Mouse (Mus musculus) lung, postnatal 0 days (tissue): ENCODE data around the gene Pcdh7. TPM values are rescaled to one million over a fixed set of nuclear protein-coding genes. Genes with fewer than 3 reads are reported as not detected.

ENCODE experiments used
- ATAC-seq: fragments of 200-750 bp; cut with Nextera tagmentation; 2 replicates; pipeline ENCODE4 v1.8.0; 2017; ENCODE audit warnings: moderate library complexity
- DNase-seq: peaks from one replicate; pipeline ENCODE4 v3.0.0-alpha.2; 2016; ENCODE audit warnings: low spot score
- H3K27ac ChIP-seq: fragments of 300-500 bp; sonication (generic); 2 replicates; pipeline ENCODE4 v1.5.1; 2014; ENCODE audit warnings: antibody characterized with exemption, mild to moderate bottlenecking, low read length, mixed read lengths
- H3K27me3 ChIP-seq: fragments of 300-500 bp; sonication (generic); replicated peaks from 2 replicates; pipeline ENCODE4 v1.6.1; 2014; ENCODE audit warnings: low read length, mixed read lengths; ENCODE audit not compliant: insufficient read depth
- H3K36me3 ChIP-seq: fragments of 300-500 bp; sonication (generic); 2 replicates; pipeline ENCODE4 v1.6.1; 2014; ENCODE audit warnings: low read length, mixed read lengths; ENCODE audit not compliant: insufficient read depth
- H3K4me1 ChIP-seq: fragments of 300-500 bp; sonication (generic); 2 replicates; pipeline ENCODE4 v1.6.1; 2014; ENCODE audit warnings: antibody characterized with exemption, low read depth, low read length, mixed read lengths; ENCODE audit not compliant: insufficient read depth
- H3K4me2 ChIP-seq: fragments of 300-500 bp; sonication (generic); replicated peaks from 2 replicates; pipeline ENCODE4 v1.6.1; 2014; ENCODE audit warnings: low read depth, mild to moderate bottlenecking, low read length, moderate library complexity, mixed read lengths
- H3K4me3 ChIP-seq: fragments of 300-500 bp; sonication (generic); 2 replicates; pipeline ENCODE4 v1.5.1; 2014; ENCODE audit warnings: low read depth, low read length
- H3K9ac ChIP-seq: fragments of 300-500 bp; sonication (generic); replicated peaks from 2 replicates; pipeline ENCODE4 v1.6.1; 2014; ENCODE audit warnings: low read depth, mild to moderate bottlenecking
- H3K9me3 ChIP-seq: fragments of 300-500 bp; sonication (generic); 2 replicates; pipeline ENCODE4 v1.6.1; 2016; ENCODE audit warnings: low read length, mixed read lengths
- CTCF ChIP-seq: IDR thresholded peaks from 2 replicates; pipeline ENCODE4 v1.5.1; 2016; ENCODE audit warnings: antibody characterized with exemption, mild to moderate bottlenecking
- EP300 ChIP-seq: IDR thresholded peaks from 2 replicates; pipeline ENCODE4 v1.6.1; 2016; ENCODE audit warnings: antibody characterized with exemption, mild to moderate bottlenecking, control low read depth
- WGBS: fragments of 180-500 bp; shearing (Covaris S2); extraction: QIAGEN DNeasy Blood & Tissue Kit; methylation state at CpG from one replicate; pipeline ENCODE4 v1.1.7; 2014; 5-methylcytosine and 5-hydroxymethylcytosine counted together
- polyA plus RNA-seq: library from polyadenylated mRNA; unstranded; fragments of >200 nt; fragmentation: Nextera tagmentation; extraction: Ambion mirVana; gene quantifications from 2 replicates; pipeline ENCODE4 v1.2.1, GENCODE M21; 2015

Gene Pcdh7
- polyA plus RNA-seq, 1 experiment from 2014 or later = 1.2 TPM

DNA sequence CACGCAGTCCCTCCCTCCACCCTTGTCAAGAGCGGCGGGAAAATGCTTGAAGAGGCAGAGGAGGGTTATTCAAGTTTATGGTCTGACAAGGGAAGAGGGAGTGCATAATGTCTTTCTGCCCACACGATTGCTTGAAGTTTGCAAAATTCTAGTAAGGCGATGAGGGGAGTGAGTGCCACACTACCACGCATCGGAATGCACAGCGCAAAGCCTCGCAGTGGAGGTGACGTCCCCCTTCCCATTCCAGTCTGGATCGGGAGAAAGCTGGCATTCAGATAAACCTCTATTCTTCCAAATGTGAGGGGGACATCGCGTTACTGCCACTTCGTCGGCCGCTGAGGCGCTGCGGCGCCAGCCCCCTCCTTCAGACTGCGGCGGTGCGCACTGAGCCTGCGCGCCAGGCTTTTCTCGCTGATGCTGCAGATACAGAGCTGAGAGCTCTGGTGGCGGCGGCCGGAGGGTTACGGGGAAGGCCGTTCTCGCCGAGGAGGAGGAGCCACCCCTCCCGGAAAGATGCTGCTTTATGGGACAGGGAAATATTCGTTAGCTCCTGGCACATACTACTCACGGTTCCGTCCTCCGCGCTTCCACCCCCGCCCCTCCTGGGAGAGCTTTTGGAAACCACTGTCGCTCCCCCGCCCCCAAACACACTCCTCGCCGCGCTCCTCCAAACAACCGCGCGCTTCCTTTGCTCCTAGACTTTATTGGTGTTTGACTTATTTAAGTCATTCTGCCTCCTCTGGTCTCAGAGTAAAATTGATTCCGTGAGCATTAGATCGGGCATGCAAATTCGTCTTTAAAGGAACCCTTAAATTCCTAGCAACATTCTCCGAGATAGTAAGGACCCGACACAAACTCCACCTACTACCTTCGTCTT lies 2.0 kb upstream of the Pcdh7 start:
- Histone ChIP-seq H3K4me1 (peaks cover 8% of the 10 kb centered on the region; the same call in 1 of the 2 replicates), H3K4me3 (peak overlapping the region; percentile 57), H3K27me3 (peaks cover 25% of the 10 kb centered on the region), H3K4me2 (peak overlapping the region; percentile 71), H3K36me3 (no peaks in the 10 kb centered on the region), H3K9me3 (no peaks in the 10 kb centered on the region), H3K27ac (no peak overlapping the region), H3K9ac (no peak overlapping the region)
- DNase-seq (peak; percentile 35), ATAC-seq (peak; percentile 49)
- TF ChIP-seq EP300 (no peak), CTCF (no peak)
- WGBS = under 1% methylated on average over 52 of the region's 53 CpGs

GRCm38 (mm10) chr5:57716421-57717237 lies 1.1 kb upstream of the Pcdh7 start:
- Histone ChIP-seq H3K4me3 (peak overlapping the region; percentile 57), H3K4me1 (peaks cover 8% of the 10 kb centered on the region; the same call in 1 of the 2 replicates), H3K4me2 (peak overlapping the region; percentile 71), H3K27me3 (peaks cover 27% of the 10 kb centered on the region), H3K9me3 (no peaks in the 10 kb centered on the region), H3K36me3 (no peaks in the 10 kb centered on the region), H3K9ac (no peak overlapping the region), H3K27ac (no peak overlapping the region)
- DNase-seq = peak; percentile 42
- under 1% methylated on average over 29 of the region's 29 CpGs for WGBS
- peak; percentile 17; the same call in 1 of the 2 replicates for TF ChIP-seq CTCF
- TF ChIP-seq EP300 = no peak
- ATAC-seq = no peak

- peak; percentile 56 for DNase-seq
- WGBS = under 1% methylated on average over 48 of the region's 53 CpGs
Observed at GRCm38 (mm10) chr5:57717238-57717905, 395 bp upstream of the Pcdh7 start.

GRCm38 (mm10) chr5:57718876-57719593 lies 1.3 kb downstream of the Pcdh7 start:
- peak overlapping the region; percentile 71 for H3K4me2 ChIP-seq
- H3K27me3 ChIP-seq = peaks cover 27% of the 10 kb centered on the region
- under 1% methylated on average over 48 of the region's 54 CpGs for WGBS
- H3K4me3 ChIP-seq = peak overlapping the region; percentile 57
- H3K9me3 ChIP-seq = no peaks in the 10 kb centered on the region
- H3K27ac ChIP-seq = no peak overlapping the region
- H3K4me1 ChIP-seq = peaks cover 8% of the 10 kb centered on the region; the same call in 1 of the 2 replicates
- ATAC-seq = no peak
- H3K36me3 ChIP-seq = no peaks in the 10 kb centered on the region
- DNase-seq = no peak
- no peak overlapping the region for H3K9ac ChIP-seq
- TF ChIP-seq CTCF (no peak), EP300 (no peak)

More at GRCm38 (mm10) chr5:57717238-57717905, 395 bp upstream of the Pcdh7 start:
- peak; percentile 23; the same call in 1 of the 2 replicates for ATAC-seq
- Histone ChIP-seq H3K4me2 (peak overlapping the region; percentile 71), H3K9me3 (no peaks in the 10 kb centered on the region), H3K9ac (no peak overlapping the region), H3K36me3 (no peaks in the 10 kb centered on the region), H3K4me3 (peak overlapping the region; percentile 57), H3K27ac (no peak overlapping the region), H3K4me1 (peaks cover 8% of the 10 kb centered on the region; the same call in 1 of the 2 replicates), H3K27me3 (peaks cover 27% of the 10 kb centered on the region)
- TF ChIP-seq EP300 = no peak
- TF ChIP-seq CTCF = no peak

DNA sequence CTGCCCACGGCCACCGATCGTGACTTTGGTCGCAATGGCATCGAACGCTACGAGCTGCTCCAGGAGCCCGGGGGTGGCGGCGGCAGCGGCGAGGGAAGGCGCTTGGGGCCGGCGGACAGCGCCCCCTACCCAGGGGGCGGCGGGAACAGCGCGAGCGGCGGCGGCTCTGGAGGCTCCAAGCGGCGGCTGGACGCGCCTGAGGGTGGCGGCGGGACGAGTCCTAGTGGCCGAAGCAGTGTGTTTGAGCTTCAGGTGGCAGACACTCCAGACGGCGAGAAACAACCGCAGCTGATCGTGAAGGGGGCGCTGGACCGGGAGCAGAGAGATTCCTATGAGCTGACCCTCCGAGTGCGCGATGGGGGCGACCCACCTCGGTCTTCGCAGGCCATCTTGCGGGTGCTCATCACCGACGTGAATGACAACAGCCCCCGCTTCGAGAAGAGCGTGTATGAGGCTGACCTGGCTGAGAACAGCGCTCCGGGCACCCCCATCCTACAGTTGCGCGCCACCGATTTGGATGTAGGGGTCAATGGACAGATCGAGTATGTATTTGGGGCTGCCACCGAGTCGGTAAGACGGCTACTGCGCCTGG lies 1.9 kb downstream of the Pcdh7 start:
- 2% methylated on average over 41 of the region's 59 CpGs for WGBS
- peak; percentile 39 for DNase-seq
- TF ChIP-seq EP300 (no peak), CTCF (peak; percentile 67)
- H3K27me3 ChIP-seq = peaks cover 27% of the 10 kb centered on the region
- H3K4me2 ChIP-seq = peak overlapping the region; percentile 71
- H3K9ac ChIP-seq = no peak overlapping the region
- no peaks in the 10 kb centered on the region for H3K9me3 ChIP-seq
- no peaks in the 10 kb centered on the region for H3K36me3 ChIP-seq
- peak; percentile 16; the same call in 1 of the 2 replicates for ATAC-seq
- H3K4me1 ChIP-seq = peaks cover 8% of the 10 kb centered on the region; the same call in 1 of the 2 replicates
- H3K27ac ChIP-seq = no peak overlapping the region
- peak overlapping the region; percentile 57 for H3K4me3 ChIP-seq
